Mouse (Mus musculus) embryonic fibroblast, embryonic 13.5 days (primary cell): Measurements from ENCODE around the gene Rps6ka5.

ENCODE experiments used
- CTCF ChIP-seq: IDR thresholded peaks from 2 replicates; pipeline ENCODE4 v1.5.1; 2011; ENCODE audit warnings: mild to moderate bottlenecking, control low read depth, low read length, moderate library complexity, borderline replicate concordance; ENCODE audit not compliant: insufficient read depth
- POLR2A ChIP-seq: IDR thresholded peaks from 2 replicates; pipeline ENCODE4 v1.6.1; 2011; ENCODE audit warnings: low read depth, mild to moderate bottlenecking, control low read depth, low read length, moderate library complexity

GRCm38 (mm10) chr12:100636299-100636633 is 90.5 kb downstream of the Rps6ka5 start:
- TF ChIP-seq POLR2A = no peak
- no peak for TF ChIP-seq CTCF
